Mouse (Mus musculus): ENCODE data around the gene Caly. TPM values are rescaled to one million over a fixed set of nuclear protein-coding genes. Genes with fewer than 3 reads are reported as not detected.

The Caly gene
- polyA plus RNA-seq, 1 experiment = 0.27 TPM

GRCm38 (mm10) chr7:140048361-140049114 lies 33.8 kb downstream of the Caly start, which contains the start of gene Msx3:
Gene Msx3, minus strand, starts transcription at chr7:140049089.
- Histone ChIP-seq H3K4me3 (replicated peaks; ENCODE audit: extremely low read depth, low read depth, low read length) (peak within 1 kb of the TSS; percentile 51), H3K4me1 (ENCODE audit: control insufficient read depth, insufficient read depth, low read length) (peaks cover 3% of the 10 kb centered on the region; the same call in 1 of the 2 replicates)
- TF ChIP-seq CTCF (IDR thresholded peaks at IDR 0.05; ENCODE audit: insufficient read depth, low read length) = no peak
- TF ChIP-seq POLR2A (IDR thresholded peaks at IDR 0.05; ENCODE audit: borderline replicate concordance, extremely low read depth, low read depth, low read length) = no peak
- WGBS = 1% methylated on average over 56 of the region's 56 CpGs
- no peak for DNase-seq

GRCm38 (mm10) chr7:140047811-140048311 lies 34.5 kb downstream of the Caly start:
- Histone ChIP-seq H3K4me1 (ENCODE audit: control insufficient read depth, insufficient read depth, low read length) (peaks cover 3% of the 10 kb centered on the region; the same call in 1 of the 2 replicates), H3K4me3 (replicated peaks; ENCODE audit: extremely low read depth, low read depth, low read length) (peak overlapping the region; percentile 1)
- DNase-seq = no peak
- 1% methylated on average over 33 of the region's 33 CpGs for WGBS
- TF ChIP-seq POLR2A (IDR thresholded peaks at IDR 0.05; ENCODE audit: borderline replicate concordance, extremely low read depth, low read depth, low read length) (no peak), CTCF (IDR thresholded peaks at IDR 0.05; ENCODE audit: insufficient read depth, low read length) (no peak)

GRCm38 (mm10) chr7:140045546-140045945 lies 36.8 kb downstream of the Caly start:
- Histone ChIP-seq H3K4me3 (replicated peaks; ENCODE audit: extremely low read depth, low read depth, low read length) (no peak overlapping the region), H3K4me1 (ENCODE audit: control insufficient read depth, insufficient read depth, low read length) (peaks cover 3% of the 10 kb centered on the region; the same call in 1 of the 2 replicates)
- 73% methylated on average over 4 of the region's 4 CpGs for WGBS
- TF ChIP-seq CTCF (IDR thresholded peaks at IDR 0.05; ENCODE audit: insufficient read depth, low read length) (no peak), POLR2A (IDR thresholded peaks at IDR 0.05; ENCODE audit: borderline replicate concordance, extremely low read depth, low read depth, low read length) (no peak)
- no peak for DNase-seq

GRCm38 (mm10) chr7:140042728-140043127 lies 39.6 kb downstream of the Caly start:
- 58% methylated on average over 3 of the region's 3 CpGs for WGBS
- DNase-seq = no peak
- TF ChIP-seq CTCF (IDR thresholded peaks at IDR 0.05; ENCODE audit: insufficient read depth, low read length) (no peak), POLR2A (IDR thresholded peaks at IDR 0.05; ENCODE audit: borderline replicate concordance, extremely low read depth, low read depth, low read length) (no peak)
- H3K4me3 ChIP-seq (replicated peaks; ENCODE audit: extremely low read depth, low read depth, low read length) = no peak overlapping the region
- no peaks in the 10 kb centered on the region; the same call in 1 of the 2 replicates for H3K4me1 ChIP-seq (ENCODE audit: control insufficient read depth, insufficient read depth, low read length)

- TF ChIP-seq CTCF (IDR thresholded peaks at IDR 0.05; ENCODE audit: insufficient read depth, low read length) = no peak
- no peak for TF ChIP-seq POLR2A (IDR thresholded peaks at IDR 0.05; ENCODE audit: borderline replicate concordance, extremely low read depth, low read depth, low read length)
- WGBS = 58% methylated on average over 3 of the region's 3 CpGs
- no peak for DNase-seq
- H3K4me1 ChIP-seq (ENCODE audit: control insufficient read depth, insufficient read depth, low read length) = peaks cover 4% of the 10 kb centered on the region; the same call in 1 of the 2 replicates
- no peak overlapping the region for H3K4me3 ChIP-seq (replicated peaks; ENCODE audit: extremely low read depth, low read depth, low read length)
Measured at GRCm38 (mm10) chr7:140037171-140037555, 45.2 kb downstream of the Caly start.

GRCm38 (mm10) chr7:140036281-140037170 lies 45.8 kb downstream of the Caly start, which contains the start of the genes Zfp511 and Tubgcp2:
Gene Zfp511, plus strand, starts transcription at chr7:140036391.
Gene Tubgcp2, minus strand, starts transcription at chr7:140036669.
- TF ChIP-seq CTCF (IDR thresholded peaks at IDR 0.05; ENCODE audit: insufficient read depth, low read length) = no peak
- peak; percentile 62 for TF ChIP-seq POLR2A (IDR thresholded peaks at IDR 0.05; ENCODE audit: borderline replicate concordance, extremely low read depth, low read depth, low read length)
- DNase-seq = peak; percentile 95
- WGBS = 1% methylated on average over 69 of the region's 69 CpGs
- peaks cover 4% of the 10 kb centered on the region; the same call in 1 of the 2 replicates for H3K4me1 ChIP-seq (ENCODE audit: control insufficient read depth, insufficient read depth, low read length)
- peak within 1 kb of the TSS; percentile 89 for H3K4me3 ChIP-seq (replicated peaks; ENCODE audit: extremely low read depth, low read depth, low read length)

- no peak for TF ChIP-seq POLR2A (IDR thresholded peaks at IDR 0.05; ENCODE audit: borderline replicate concordance, extremely low read depth, low read depth, low read length)
- no peak for TF ChIP-seq CTCF (IDR thresholded peaks at IDR 0.05; ENCODE audit: insufficient read depth, low read length)
- peaks cover 4% of the 10 kb centered on the region; the same call in 1 of the 2 replicates for H3K4me1 ChIP-seq (ENCODE audit: control insufficient read depth, insufficient read depth, low read length)
- DNase-seq = no peak
- 10% methylated on average over 7 of the region's 7 CpGs for WGBS
- H3K4me3 ChIP-seq (replicated peaks; ENCODE audit: extremely low read depth, low read depth, low read length) = peak overlapping the region; percentile 89
Measured at GRCm38 (mm10) chr7:140035456-140035855, 46.9 kb downstream of the Caly start.

GRCm38 (mm10) chr7:140033386-140033785 lies 49.0 kb downstream of the Caly start:
- TF ChIP-seq POLR2A (IDR thresholded peaks at IDR 0.05; ENCODE audit: borderline replicate concordance, extremely low read depth, low read depth, low read length) (no peak), CTCF (IDR thresholded peaks at IDR 0.05; ENCODE audit: insufficient read depth, low read length) (no peak)
- WGBS = 95% methylated on average over 9 of the region's 9 CpGs
- H3K4me1 ChIP-seq (ENCODE audit: control insufficient read depth, insufficient read depth, low read length) = peaks cover 4% of the 10 kb centered on the region; the same call in 1 of the 2 replicates
- no peak for DNase-seq
- H3K4me3 ChIP-seq (replicated peaks; ENCODE audit: extremely low read depth, low read depth, low read length) = no peak overlapping the region

- no peak for TF ChIP-seq CTCF (IDR thresholded peaks at IDR 0.05; ENCODE audit: insufficient read depth, low read length)
- TF ChIP-seq POLR2A (IDR thresholded peaks at IDR 0.05; ENCODE audit: borderline replicate concordance, extremely low read depth, low read depth, low read length) = no peak
- 98% methylated on average over 10 of the region's 10 CpGs for WGBS
- no peak for DNase-seq
- H3K4me1 ChIP-seq (ENCODE audit: control insufficient read depth, insufficient read depth, low read length) = peaks cover 4% of the 10 kb centered on the region; the same call in 1 of the 2 replicates
- H3K4me3 ChIP-seq (replicated peaks; ENCODE audit: extremely low read depth, low read depth, low read length) = no peak overlapping the region
Measured at GRCm38 (mm10) chr7:140032366-140032765, 50.0 kb downstream of the Caly start.

All from lung, adult 2 months (tissue).